Mouse (Mus musculus) urinary bladder, postnatal 0 days (tissue): ENCODE measurements around the gene Zmym1. TPM values are rescaled to one million over a fixed set of nuclear protein-coding genes. Genes with fewer than 3 reads are reported as not detected.

Experiments
- polyA plus RNA-seq: library from polyadenylated mRNA; unstranded; fragments of >200 nt; fragmentation: Nextera tagmentation; extraction: Ambion mirVana; gene quantifications from 2 replicates; pipeline ENCODE4 v1.2.1, GENCODE M21; 2015

The Zmym1 gene
- 5.0 and 6.3 TPM in 2 replicates for polyA plus RNA-seq

GRCm38 (mm10) chr4:127060585-127061290, at the start of gene Zmym1:
Gene Zmym1 (minus strand): TSS chr4:127061152.

GRCm38 (mm10) chr4:127076875-127077548, 16.1 kb upstream of the Zmym1 start, which contains the start of gene Zmym6:
Gene Zmym6 (plus strand): TSS chr4:127077383.

GRCm38 (mm10) chr4:127021151-127021945, 39.6 kb downstream of the Zmym1 start, which contains the start of gene Sfpq:
Gene Sfpq (plus strand): TSS chr4:127021324.

Other genes starting within 250 kb of the Zmym1 start
- 7.8 and 9.3 TPM in 2 replicates for gene Zmym4, start 93.0 kb downstream of the Zmym1 start, polyA plus RNA-seq
- gene Sfpq, start 39.8 kb downstream of the Zmym1 start, polyA plus RNA-seq = 35.6 and 37.7 TPM in 2 replicates
- gene Zmym6, start 16.2 kb upstream of the Zmym1 start, polyA plus RNA-seq = 6.2 and 8.3 TPM in 2 replicates
- 15.6 and 15.7 TPM in 2 replicates for gene Tmem35b, start 62.5 kb upstream of the Zmym1 start, polyA plus RNA-seq
- 0.05 and 0.08 TPM in 2 replicates for gene Dlgap3, start 108.1 kb upstream of the Zmym1 start, polyA plus RNA-seq
- gene Smim12, start 182.6 kb upstream of the Zmym1 start, polyA plus RNA-seq = 48.7 and 51.0 TPM in 2 replicates